ENCODE assay signal across 13 mouse cellular contexts in genomic region chr9:61319721-61320120, GRCm38 (mm10). TPM values are rescaled to one million over a fixed set of nuclear protein-coding genes. Genes with fewer than 3 reads are reported as not detected.
DNase-seq lines count a peak whose midpoint lies in the region; ATAC-seq and TF ChIP-seq lines count a peak whose summit lies in the region.
"Had no signal": no experiment of that assay in that cellular context is flagged by ENCODE, and none has a peak within 500 bp of the region (broad histone marks: within the 10 kb centered on the region; RNA-seq: fewer than 3 reads in every experiment).

No protein-coding gene starts in this region.

- no peaks in the 10 kb centered on the region for H3K27me3 ChIP-seq in forebrain, embryonic 14.5 days (replicated peaks; ENCODE audit: control insufficient read depth, insufficient read depth, low read length)
- 0 out of 2 replicates have a peak, but pooled peaks cover under 1% of the 10 kb centered on the region for H3K27me3 ChIP-seq in forebrain, postnatal 0 days (ENCODE audit: insufficient read depth, low read length)
- peaks cover 3% of the 10 kb centered on the region; the same call in 1 of the 2 replicates for H3K27me3 ChIP-seq in neural tube, embryonic 15.5 days (replicated peaks)

- H3K9me3 ChIP-seq in forebrain, embryonic 14.5 days (replicated peaks; ENCODE audit: control insufficient read depth, low read length) = no peaks in the 10 kb centered on the region
- H3K9me3 ChIP-seq in forebrain, postnatal 0 days (ENCODE audit: low read length) = no peaks in the 10 kb centered on the region
- no peaks in the 10 kb centered on the region for H3K9me3 ChIP-seq in neural tube, embryonic 15.5 days (replicated peaks)
- H3K9me3 ChIP-seq: embryonic facial prominence, embryonic 12.5 days; hindbrain, embryonic 10.5 days had no signal

- WGBS in forebrain, embryonic 14.5 days = 28% methylated on average over 6 of the region's 6 CpGs
- WGBS in forebrain, postnatal 0 days = 33% methylated on average over 6 of the region's 6 CpGs
- WGBS in neural tube, embryonic 15.5 days = 27% methylated on average over 6 of the region's 6 CpGs

- no peaks in the 10 kb centered on the region for H3K36me3 ChIP-seq in forebrain, embryonic 14.5 days (ENCODE audit: control insufficient read depth, insufficient read depth, low read length)
- H3K36me3 ChIP-seq in forebrain, postnatal 0 days (ENCODE audit: insufficient read depth) = no peaks in the 10 kb centered on the region
- no peaks in the 10 kb centered on the region for H3K36me3 ChIP-seq in neural tube, embryonic 15.5 days
- H3K36me3 ChIP-seq: embryonic facial prominence, embryonic 12.5 days; hindbrain, embryonic 10.5 days had no signal

- no peak for ATAC-seq in forebrain, embryonic 14.5 days
- ATAC-seq in forebrain, postnatal 0 days = no peak
- ATAC-seq in neural tube, embryonic 15.5 days (ENCODE audit: low FRiP score) = no peak
- ATAC-seq: CD4-positive, CD25-positive, alpha-beta regulatory T cell, adult 4 months; forebrain, embryonic 16.5 days had no signal

- no peak for TF ChIP-seq CTCF in forebrain, postnatal 0 days (IDR thresholded peaks at IDR 0.05; ENCODE audit: low read depth)
- TF ChIP-seq CTCF in layer of hippocampus, adult 2 months (conservative IDR thresholded peaks at IDR 0.05) = no peak

- no peak overlapping the region for H3K9ac ChIP-seq in forebrain, embryonic 14.5 days (ENCODE audit: low read length)
- H3K9ac ChIP-seq in forebrain, postnatal 0 days = no peak overlapping the region
- H3K9ac ChIP-seq in neural tube, embryonic 15.5 days (replicated peaks) = no peak overlapping the region
- H3K9ac ChIP-seq: embryonic facial prominence, embryonic 12.5 days had no signal

- H3K4me2 ChIP-seq in forebrain, embryonic 14.5 days (ENCODE audit: low read length) = no peak overlapping the region
- no peak overlapping the region for H3K4me2 ChIP-seq in forebrain, postnatal 0 days (ENCODE audit: low read depth)
- no peak overlapping the region for H3K4me2 ChIP-seq in neural tube, embryonic 15.5 days
- H3K4me2 ChIP-seq: embryonic facial prominence, embryonic 12.5 days; liver, embryonic 11.5 days had no signal

- peak; percentile 41 for DNase-seq in forebrain, embryonic 14.5 days (ENCODE audit: low spot score)
- DNase-seq in forebrain, postnatal 0 days = no peak
- peak; percentile 1 for DNase-seq in layer of hippocampus, adult 9-10 months (ENCODE audit: low spot score)
- no peak for DNase-seq in layer of hippocampus, adult 8-10 months (ENCODE audit: low spot score in 2 of 2)
- peak; percentile 75 for DNase-seq in adrenal gland, postnatal 25 days
- no peak for DNase-seq in layer of hippocampus, adult 2 months (ENCODE audit: low spot score in 2 of 2)
- DNase-seq: lung, postnatal 4 days had no signal

- H3K4me1 ChIP-seq in forebrain, embryonic 14.5 days (ENCODE audit: control insufficient read depth, insufficient read depth, low read length) = peaks cover 19% of the 10 kb centered on the region
- 0 out of 2 replicates have a peak, but pooled peaks cover 2% of the 10 kb centered on the region for H3K4me1 ChIP-seq in forebrain, postnatal 0 days (ENCODE audit: insufficient read depth)
- peaks cover 44% of the 10 kb centered on the region for H3K4me1 ChIP-seq in neural tube, embryonic 15.5 days

- H3K4me3 ChIP-seq in forebrain, embryonic 14.5 days (ENCODE audit: low read depth, low read length) = no peak overlapping the region
- H3K4me3 ChIP-seq in forebrain, postnatal 0 days (ENCODE audit: low read depth, low read length) = no peak overlapping the region
- no peak overlapping the region for H3K4me3 ChIP-seq in neural tube, embryonic 15.5 days (replicated peaks)
- no peak overlapping the region for H3K4me3 ChIP-seq in layer of hippocampus, adult 2 months
- H3K4me3 ChIP-seq: embryonic facial prominence, embryonic 12.5 days; hindbrain, embryonic 10.5 days had no signal

- peak overlapping the region; percentile 6; the same call in 1 of the 2 replicates for H3K27ac ChIP-seq in forebrain, embryonic 14.5 days (ENCODE audit: low read depth, low read length)
- H3K27ac ChIP-seq in forebrain, postnatal 0 days (ENCODE audit: low read depth, low read length) = no peak overlapping the region
- 0 out of 2 replicates have a peak overlapping the region, but pooled peaks have one; percentile 18 for H3K27ac ChIP-seq in neural tube, embryonic 15.5 days (replicated peaks)
- no peak overlapping the region for H3K27ac ChIP-seq in layer of hippocampus, adult 2 months
- H3K27ac ChIP-seq: embryonic facial prominence, embryonic 12.5 days; hindbrain, embryonic 10.5 days had no signal

RNA-seq across cellular contexts. Expression of gene Tle3, which starts 52.4 kb away (rescaled TPM):
- polyA plus RNA-seq in forebrain, embryonic 14.5 days (2014; fragmentation: Nextera tagmentation; extraction: Ambion mirVana) = 28.1 and 30.1 TPM in 2 replicates
- 63.3 and 66.3 TPM in 2 replicates for total RNA-seq in forebrain, postnatal 0 days (2014; rRNA removed)
- polyA plus RNA-seq in forebrain, postnatal 0 days (2015; fragmentation: Nextera tagmentation; extraction: Ambion mirVana) = 16.3 and 21.1 TPM in 2 replicates
- total RNA-seq in layer of hippocampus, adult 8-10 months (2022) = 10 to 100 TPM; 47.8 to 62.3 (median 56.9) TPM
- total RNA-seq in adrenal gland, postnatal 25 days (2021) = 137 and 157 TPM in 2 replicates
- polyA plus RNA-seq in neural tube, embryonic 15.5 days (2015; fragmentation: Nextera tagmentation; extraction: Ambion mirVana) = 20.5 and 24.2 TPM in 2 replicates
- 10 to 100 TPM; 53.1 to 57.2 TPM for total RNA-seq in layer of hippocampus, adult 2 months (2021)

Comparison
In these comparisons a context has a peak if more than half of its experiments do, and no peak if none do; other contexts are left out.
1. DNase-seq: peak in forebrain, embryonic 14.5 days (single experiment), layer of hippocampus, adult 9-10 months (single experiment) and adrenal gland, postnatal 25 days (single experiment); none in forebrain, postnatal 0 days (single experiment), layer of hippocampus, adult 8-10 months (0 of 2) and layer of hippocampus, adult 2 months (0 of 2).
2. H3K27ac ChIP-seq: peak in forebrain, embryonic 14.5 days (single experiment) and neural tube, embryonic 15.5 days (single experiment); none in forebrain, postnatal 0 days (single experiment) and layer of hippocampus, adult 2 months (single experiment).